Mouse (Mus musculus) neural tube, embryonic 12.5 days (tissue): ENCODE measurements around the gene Hs6st3. TPM values are rescaled to one million over a fixed set of nuclear protein-coding genes. Genes with fewer than 3 reads are reported as not detected.

Source experiments
- ATAC-seq: fragments of 200-750 bp; cut with Nextera tagmentation; 2 replicates; pipeline ENCODE4 v1.8.0; 2017; ENCODE audit warnings: low read depth, mild to moderate bottlenecking, moderate TSS enrichment, moderate library complexity; ENCODE audit not compliant: low FRiP score
- H3K27ac ChIP-seq: fragments of 300-500 bp; sonication (generic); 2 replicates; pipeline ENCODE4 v1.5.1; 2016
- H3K27me3 ChIP-seq: fragments of 300-500 bp; sonication (generic); replicated peaks from 2 replicates; pipeline ENCODE4 v1.6.1; 2016; ENCODE audit warnings: mild to moderate bottlenecking
- H3K36me3 ChIP-seq: fragments of 300-500 bp; sonication (generic); 2 replicates; pipeline ENCODE4 v1.6.1; 2016; ENCODE audit warnings: mild to moderate bottlenecking
- H3K4me1 ChIP-seq: fragments of 300-500 bp; sonication (generic); 2 replicates; pipeline ENCODE4 v1.6.1; 2016
- H3K4me2 ChIP-seq: fragments of 300-500 bp; sonication (generic); replicated peaks from 2 replicates; pipeline ENCODE4 v1.6.1; 2016; ENCODE audit warnings: mild to moderate bottlenecking
- H3K4me3 ChIP-seq: fragments of 300-500 bp; sonication (generic); 2 replicates; pipeline ENCODE4 v1.5.1; 2016
- H3K9ac ChIP-seq: fragments of 300-500 bp; sonication (generic); 2 replicates; pipeline ENCODE4 v1.6.1; 2016; ENCODE audit warnings: mild to moderate bottlenecking
- H3K9me3 ChIP-seq: fragments of 300-500 bp; sonication (generic); 2 replicates; pipeline ENCODE4 v1.6.1; 2016; ENCODE audit warnings: mild to moderate bottlenecking
- WGBS: fragments of 180-500 bp; shearing (Covaris S2); methylation state at CpG from one replicate; pipeline ENCODE4 v1.1.7; 2016; 5-methylcytosine and 5-hydroxymethylcytosine counted together
- polyA plus RNA-seq: library from polyadenylated mRNA; unstranded; fragments of >200 nt; fragmentation: Nextera tagmentation; extraction: Ambion mirVana; gene quantifications from 2 replicates; pipeline ENCODE4 v1.2.1, GENCODE M21; 2016

Hs6st3 gene
- polyA plus RNA-seq, 1 experiment from 2014 or later = 0.72 TPM

DNA sequence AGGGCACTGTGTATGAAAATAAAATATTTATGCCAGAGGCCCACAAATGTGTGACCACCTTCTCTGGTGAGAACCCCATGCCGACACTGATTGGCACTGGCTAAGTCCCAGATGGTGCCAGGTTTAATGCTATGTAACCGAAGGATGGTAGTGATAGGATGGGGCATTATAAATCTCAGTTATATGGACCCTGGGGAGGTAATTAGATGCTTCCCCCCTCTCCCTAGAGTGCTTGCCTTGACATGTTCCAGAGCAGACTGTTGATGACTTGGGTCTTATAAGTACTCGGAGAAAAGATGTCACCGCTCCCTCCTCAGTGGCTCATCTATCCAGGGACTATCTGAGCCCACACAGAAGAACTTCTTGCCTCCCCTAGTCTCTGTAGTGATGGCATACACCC, 561.8 kb downstream of the Hs6st3 start:
- no peak overlapping the region for H3K4me2 ChIP-seq
- no peak for ATAC-seq
- no peak overlapping the region for H3K4me3 ChIP-seq
- H3K4me1 ChIP-seq = no peaks in the 10 kb centered on the region
- H3K27me3 ChIP-seq = no peaks in the 10 kb centered on the region
- WGBS = 74% methylated on average over 4 of the region's 4 CpGs
- no peak overlapping the region for H3K9ac ChIP-seq
- H3K36me3 ChIP-seq = no peaks in the 10 kb centered on the region
- H3K9me3 ChIP-seq = no peaks in the 10 kb centered on the region
- no peak overlapping the region for H3K27ac ChIP-seq

DNA sequence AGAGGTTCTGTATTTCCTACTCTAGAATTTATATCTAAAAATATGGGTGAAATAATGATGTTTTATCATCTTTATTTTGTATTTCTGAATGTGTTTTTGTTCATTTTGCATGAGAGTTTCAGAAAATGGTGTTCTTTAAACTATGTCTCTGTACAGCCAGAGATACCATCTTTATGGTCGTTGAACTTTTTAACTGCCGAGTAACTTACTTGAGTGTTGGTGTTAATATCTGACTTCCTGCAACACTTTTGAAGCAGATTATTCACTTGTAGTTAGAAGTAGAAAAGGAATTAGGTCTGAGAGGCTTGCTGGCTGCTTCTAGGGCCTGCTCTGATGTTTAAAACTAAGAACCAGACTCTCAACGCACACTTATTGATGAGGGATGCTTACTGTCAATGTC, 576.6 kb downstream of the Hs6st3 start:
- H3K9me3 ChIP-seq = no peaks in the 10 kb centered on the region
- H3K27ac ChIP-seq = no peak overlapping the region
- no peaks in the 10 kb centered on the region for H3K27me3 ChIP-seq
- H3K4me2 ChIP-seq = no peak overlapping the region
- no peak for ATAC-seq
- H3K4me1 ChIP-seq = no peaks in the 10 kb centered on the region
- no peak overlapping the region for H3K4me3 ChIP-seq
- H3K36me3 ChIP-seq = no peaks in the 10 kb centered on the region
- H3K9ac ChIP-seq = no peak overlapping the region
- WGBS = 84% methylated on average over 3 of the region's 3 CpGs

DNA sequence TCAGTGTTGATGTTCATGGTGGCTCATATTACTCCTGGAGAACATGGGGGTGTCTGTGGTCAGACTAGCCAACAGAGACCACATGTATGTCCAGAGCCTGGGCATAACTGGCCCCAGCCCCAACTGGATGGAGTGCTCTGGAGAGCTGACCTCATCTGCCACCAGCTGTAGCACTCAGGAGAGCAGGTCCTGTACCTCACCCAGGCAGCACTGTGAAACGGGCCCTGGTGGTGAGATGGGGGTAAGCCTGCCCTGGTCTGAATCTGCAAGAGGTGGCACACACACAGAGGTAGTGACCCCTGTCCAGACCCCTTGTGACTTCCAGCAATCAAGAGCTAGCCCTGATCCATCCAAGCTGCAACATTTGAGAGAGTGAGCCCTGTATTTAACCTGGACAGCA, 579.2 kb downstream of the Hs6st3 start:
- ATAC-seq = no peak
- 71% methylated on average over 1 of the region's 1 CpGs for WGBS

DNA sequence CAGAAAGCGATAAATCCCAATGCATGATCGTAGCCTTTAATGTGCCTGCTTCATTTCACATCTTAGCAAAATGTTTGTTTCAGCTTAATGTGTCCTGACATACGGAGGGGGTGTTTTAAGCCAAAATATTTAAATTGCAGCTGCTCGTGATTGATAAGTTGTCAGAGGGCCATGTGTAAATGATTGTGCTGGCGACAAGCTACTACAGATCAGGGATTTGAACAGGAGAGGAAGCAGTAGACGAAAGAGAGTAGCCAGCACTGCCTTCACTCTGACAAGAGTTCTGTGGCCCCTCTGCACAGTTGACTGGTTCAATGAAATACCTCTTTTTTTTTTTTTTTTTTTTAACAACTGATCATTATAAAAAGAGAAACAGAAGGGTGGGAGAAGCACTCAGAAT, 587.0 kb downstream of the Hs6st3 start:
- Histone ChIP-seq H3K27ac (no peak overlapping the region), H3K36me3 (no peaks in the 10 kb centered on the region), H3K4me3 (no peak overlapping the region), H3K9me3 (no peaks in the 10 kb centered on the region), H3K4me2 (no peak overlapping the region), H3K27me3 (no peaks in the 10 kb centered on the region), H3K4me1 (no peaks in the 10 kb centered on the region), H3K9ac (no peak overlapping the region)
- ATAC-seq = no peak
- WGBS = 84% methylated on average over 6 of the region's 6 CpGs

More for the DNA sequence above, 579.2 kb downstream of the Hs6st3 start:
- H3K27ac ChIP-seq = no peak overlapping the region
- no peaks in the 10 kb centered on the region for H3K9me3 ChIP-seq
- no peak overlapping the region for H3K4me2 ChIP-seq
- H3K27me3 ChIP-seq = no peaks in the 10 kb centered on the region
- H3K36me3 ChIP-seq = no peaks in the 10 kb centered on the region
- H3K4me1 ChIP-seq = no peaks in the 10 kb centered on the region
- no peak overlapping the region for H3K9ac ChIP-seq
- H3K4me3 ChIP-seq = no peak overlapping the region

DNA sequence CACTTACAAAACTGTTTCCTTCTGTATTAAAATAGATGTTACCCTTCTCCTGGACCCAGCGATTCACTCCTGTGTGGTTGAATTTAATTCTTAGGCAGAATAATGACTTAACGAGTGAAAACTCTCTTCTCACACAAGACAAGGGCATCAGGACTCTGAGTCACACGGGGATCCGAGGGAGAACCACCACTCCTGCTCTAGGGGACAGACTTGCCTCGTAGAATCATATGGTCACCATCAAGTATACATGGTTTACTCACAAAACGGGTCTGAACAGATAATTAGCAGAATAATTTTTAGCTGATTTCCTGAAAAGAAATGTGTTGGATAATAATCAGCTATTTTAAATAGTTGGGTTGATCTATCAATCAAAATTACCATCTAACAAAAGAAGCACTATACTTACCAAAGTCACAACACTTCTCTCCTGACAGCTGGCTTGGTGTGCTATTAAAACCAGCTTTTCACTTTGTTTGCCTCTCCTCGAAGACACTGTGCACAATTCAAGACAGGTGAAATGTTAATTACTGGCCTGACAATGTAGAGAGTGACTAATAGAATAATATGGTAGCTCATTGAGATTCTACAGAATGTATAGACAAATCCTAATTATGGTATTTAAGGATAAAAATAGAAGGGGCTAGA, 593.4 kb downstream of the Hs6st3 start:
- H3K9ac ChIP-seq = no peak overlapping the region
- no peaks in the 10 kb centered on the region for H3K27me3 ChIP-seq
- 79% methylated on average over 7 of the region's 7 CpGs for WGBS
- no peaks in the 10 kb centered on the region for H3K9me3 ChIP-seq
- no peak overlapping the region for H3K27ac ChIP-seq
- H3K4me2 ChIP-seq = no peak overlapping the region
- H3K36me3 ChIP-seq = no peaks in the 10 kb centered on the region
- no peak for ATAC-seq
- H3K4me3 ChIP-seq = no peak overlapping the region
- no peaks in the 10 kb centered on the region for H3K4me1 ChIP-seq

DNA sequence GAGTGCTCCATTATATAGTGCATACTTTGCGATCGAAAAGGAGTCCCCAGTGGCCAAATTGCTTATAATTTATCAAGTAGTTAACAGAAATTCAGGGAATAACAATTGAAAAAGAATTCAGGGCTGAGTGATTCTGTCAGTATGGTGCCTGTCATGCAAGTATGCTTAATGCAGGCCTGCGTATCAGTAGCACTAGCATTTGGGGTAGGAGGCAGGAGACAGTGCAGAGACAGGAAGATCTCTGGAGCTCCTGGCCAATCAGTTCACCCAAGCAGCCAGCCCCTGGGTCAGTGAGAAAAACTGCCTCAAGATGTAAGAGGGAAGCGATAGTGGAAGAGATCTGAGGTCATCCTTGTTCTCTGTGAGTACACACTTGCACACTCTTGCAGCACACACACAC, 594.1 kb downstream of the Hs6st3 start:
- no peak overlapping the region for H3K27ac ChIP-seq
- H3K36me3 ChIP-seq = no peaks in the 10 kb centered on the region
- no peak overlapping the region for H3K4me3 ChIP-seq
- no peaks in the 10 kb centered on the region for H3K27me3 ChIP-seq
- H3K9ac ChIP-seq = no peak overlapping the region
- ATAC-seq = no peak
- H3K4me2 ChIP-seq = no peak overlapping the region
- H3K9me3 ChIP-seq = no peaks in the 10 kb centered on the region
- no peaks in the 10 kb centered on the region for H3K4me1 ChIP-seq
- 89% methylated on average over 4 of the region's 4 CpGs for WGBS

DNA sequence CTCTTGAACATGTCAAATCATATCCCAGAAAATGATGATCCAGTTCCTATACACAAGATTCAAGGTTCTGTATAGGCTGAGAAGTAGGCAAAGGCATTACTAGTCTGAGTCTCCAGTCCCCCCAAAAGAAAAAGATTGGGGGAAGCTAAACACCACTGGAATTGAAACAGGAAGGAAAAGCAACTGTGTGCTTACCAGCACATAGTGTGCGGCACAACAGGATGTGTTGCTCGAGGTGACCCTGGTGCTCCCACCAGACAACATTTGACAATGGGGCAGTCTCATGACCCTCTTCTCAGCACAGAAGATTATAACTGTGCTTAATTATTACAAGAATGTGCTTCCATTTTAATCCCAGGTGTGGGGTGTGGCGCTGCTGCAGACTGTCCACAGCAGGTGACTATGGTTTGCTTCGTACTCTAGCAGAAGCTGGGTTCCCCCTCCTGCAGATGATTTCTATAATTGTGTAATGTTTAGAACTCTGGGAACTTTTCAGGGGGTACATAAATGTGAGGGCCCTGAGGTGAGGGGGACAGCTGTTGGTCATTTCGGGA, 599.3 kb downstream of the Hs6st3 start:
- Histone ChIP-seq H3K27me3 (no peaks in the 10 kb centered on the region), H3K4me3 (no peak overlapping the region), H3K4me2 (no peak overlapping the region), H3K36me3 (no peaks in the 10 kb centered on the region), H3K27ac (no peak overlapping the region), H3K9me3 (no peaks in the 10 kb centered on the region), H3K4me1 (no peaks in the 10 kb centered on the region), H3K9ac (no peak overlapping the region)
- 83% methylated on average over 5 of the region's 5 CpGs for whole genome bisulfite sequencing
- ATAC-seq = no peak

DNA sequence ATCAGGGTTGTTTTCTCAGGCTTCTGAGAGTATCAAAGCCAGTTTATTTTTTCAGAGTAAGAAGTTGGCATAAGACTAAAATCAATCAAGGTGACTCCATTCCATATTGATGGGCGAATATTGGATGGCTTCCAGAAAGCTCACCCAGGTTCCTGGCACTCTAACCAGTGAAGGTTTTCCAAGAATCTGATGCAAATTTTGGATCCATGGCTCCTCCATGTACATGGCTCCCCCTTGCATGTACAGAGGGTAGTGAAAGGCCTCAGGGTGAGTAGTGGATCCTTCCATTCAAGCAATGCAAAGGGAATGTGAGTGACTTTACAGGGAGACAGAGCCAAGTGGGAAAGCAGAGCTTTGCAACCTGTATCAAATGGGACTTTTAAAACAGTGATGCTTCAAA, 603.6 kb downstream of the Hs6st3 start:
- no peaks in the 10 kb centered on the region for H3K27me3 ChIP-seq
- H3K9ac ChIP-seq = no peak overlapping the region
- H3K4me3 ChIP-seq = no peak overlapping the region
- WGBS = 94% methylated on average over 1 of the region's 1 CpGs
- no peak overlapping the region for H3K27ac ChIP-seq
- no peaks in the 10 kb centered on the region for H3K36me3 ChIP-seq
- no peaks in the 10 kb centered on the region for H3K4me1 ChIP-seq
- H3K9me3 ChIP-seq = no peaks in the 10 kb centered on the region
- ATAC-seq = no peak
- H3K4me2 ChIP-seq = no peak overlapping the region

DNA sequence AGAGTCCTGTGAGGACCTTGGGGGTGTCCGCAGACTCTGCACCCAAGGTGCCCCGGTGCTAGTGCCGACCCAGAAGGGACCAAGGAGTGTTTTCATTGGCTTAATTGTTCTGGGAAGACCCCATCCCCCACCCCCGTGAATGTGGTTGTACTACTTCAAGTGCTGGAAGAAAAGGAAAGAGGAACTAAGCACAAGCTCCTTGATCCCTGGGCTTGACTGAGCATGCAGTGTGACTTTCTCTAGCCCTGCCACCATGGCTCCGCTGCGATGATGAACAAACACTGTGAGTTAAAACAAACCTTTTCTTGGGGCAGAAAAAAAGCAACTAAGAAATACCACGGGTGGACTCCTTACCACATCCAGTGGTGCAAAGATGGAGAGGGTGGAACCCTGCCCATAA, 623.2 kb downstream of the Hs6st3 start:
- ATAC-seq = no peak

DNA sequence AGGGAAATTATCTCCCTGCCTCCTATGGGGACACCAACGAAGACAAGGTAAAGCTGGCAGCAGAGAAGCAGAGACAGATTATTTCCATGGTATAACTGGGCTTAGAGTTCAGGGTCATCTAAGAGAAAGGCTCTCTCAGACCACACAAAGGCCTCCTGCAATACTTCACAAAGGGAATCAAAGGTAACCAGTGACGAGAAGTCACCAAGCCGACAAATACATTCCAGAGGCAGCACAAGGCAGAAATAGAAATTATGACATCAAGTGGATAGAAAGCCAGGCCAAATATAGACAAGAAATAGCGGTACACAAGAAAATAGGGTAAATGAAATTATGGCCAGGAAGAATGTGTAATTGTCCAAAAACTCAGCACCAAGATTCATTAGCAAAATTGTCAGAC, 633.9 kb downstream of the Hs6st3 start:
- Histone ChIP-seq H3K4me1 (no peaks in the 10 kb centered on the region), H3K36me3 (no peaks in the 10 kb centered on the region), H3K4me2 (no peak overlapping the region), H3K4me3 (no peak overlapping the region), H3K9me3 (no peaks in the 10 kb centered on the region), H3K27me3 (no peaks in the 10 kb centered on the region), H3K9ac (no peak overlapping the region), H3K27ac (no peak overlapping the region)
- ATAC-seq = no peak
- WGBS = 68% methylated on average over 4 of the region's 4 CpGs

More for the DNA sequence above, 623.2 kb downstream of the Hs6st3 start:
- 87% methylated on average over 7 of the region's 7 CpGs for WGBS
- Histone ChIP-seq H3K36me3 (no peaks in the 10 kb centered on the region), H3K9me3 (no peaks in the 10 kb centered on the region), H3K4me2 (no peak overlapping the region), H3K9ac (no peak overlapping the region), H3K4me3 (no peak overlapping the region), H3K4me1 (no peaks in the 10 kb centered on the region), H3K27ac (no peak overlapping the region), H3K27me3 (no peaks in the 10 kb centered on the region)

DNA sequence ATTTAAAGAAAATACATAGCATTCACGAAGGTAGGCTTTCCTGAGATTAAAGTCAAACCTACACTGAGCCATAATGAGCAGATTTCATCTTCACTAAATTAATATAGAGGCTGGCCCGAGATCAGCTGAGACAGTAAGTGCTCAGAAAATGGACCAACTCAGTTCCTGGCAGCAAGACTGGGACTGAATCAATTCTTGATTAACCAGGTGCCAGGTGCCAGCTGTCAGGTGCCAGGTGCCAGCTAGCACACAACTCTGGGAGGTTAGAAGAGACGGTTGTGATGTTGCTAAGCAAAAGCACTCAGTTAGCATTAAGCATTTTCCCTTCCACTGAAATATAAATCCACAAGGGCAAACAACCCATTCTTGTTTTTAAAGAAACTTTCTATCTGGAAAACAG, 638.1 kb downstream of the Hs6st3 start:
- H3K9me3 ChIP-seq = no peaks in the 10 kb centered on the region
- no peak overlapping the region for H3K4me2 ChIP-seq
- H3K4me1 ChIP-seq = no peaks in the 10 kb centered on the region
- no peak for ATAC-seq
- no peak overlapping the region for H3K4me3 ChIP-seq
- 78% methylated on average over 3 of the region's 3 CpGs for WGBS
- H3K36me3 ChIP-seq = no peaks in the 10 kb centered on the region
- no peaks in the 10 kb centered on the region for H3K27me3 ChIP-seq
- H3K27ac ChIP-seq = no peak overlapping the region
- H3K9ac ChIP-seq = no peak overlapping the region

DNA sequence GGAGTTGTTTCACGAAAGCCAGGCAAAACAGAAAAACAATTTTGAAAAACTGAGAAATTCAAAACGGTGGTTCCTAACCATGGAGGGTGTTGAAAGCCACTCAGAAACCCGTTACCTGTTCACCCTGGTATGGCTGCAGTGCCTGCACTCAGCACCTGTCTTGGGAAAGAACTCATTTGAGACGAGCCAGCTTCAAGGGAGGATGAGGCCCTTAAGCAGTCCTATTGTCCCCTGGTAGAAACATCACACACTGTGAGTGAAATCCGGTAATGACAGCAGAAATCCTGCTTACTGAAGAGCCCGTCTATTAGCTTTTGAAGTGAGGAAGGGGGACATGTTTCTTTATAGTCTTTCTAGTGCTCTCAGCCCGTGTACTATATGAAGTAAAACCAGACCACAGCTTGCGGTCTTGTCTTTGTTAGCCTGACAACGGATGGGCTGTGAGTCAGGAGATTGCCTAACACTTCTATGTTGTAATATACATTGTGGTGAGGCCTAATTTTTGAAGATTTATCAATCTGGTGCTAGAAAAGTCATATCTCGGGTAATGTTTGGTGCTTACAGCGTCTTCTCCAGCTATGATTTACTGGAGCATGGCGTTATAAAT, 641.9 kb downstream of the Hs6st3 start:
- Histone ChIP-seq H3K9ac (no peak overlapping the region), H3K4me2 (no peak overlapping the region), H3K27ac (no peak overlapping the region), H3K27me3 (no peaks in the 10 kb centered on the region), H3K36me3 (no peaks in the 10 kb centered on the region), H3K9me3 (no peaks in the 10 kb centered on the region), H3K4me1 (no peaks in the 10 kb centered on the region), H3K4me3 (no peak overlapping the region)
- WGBS = 78% methylated on average over 12 of the region's 12 CpGs
- no peak for ATAC-seq

DNA sequence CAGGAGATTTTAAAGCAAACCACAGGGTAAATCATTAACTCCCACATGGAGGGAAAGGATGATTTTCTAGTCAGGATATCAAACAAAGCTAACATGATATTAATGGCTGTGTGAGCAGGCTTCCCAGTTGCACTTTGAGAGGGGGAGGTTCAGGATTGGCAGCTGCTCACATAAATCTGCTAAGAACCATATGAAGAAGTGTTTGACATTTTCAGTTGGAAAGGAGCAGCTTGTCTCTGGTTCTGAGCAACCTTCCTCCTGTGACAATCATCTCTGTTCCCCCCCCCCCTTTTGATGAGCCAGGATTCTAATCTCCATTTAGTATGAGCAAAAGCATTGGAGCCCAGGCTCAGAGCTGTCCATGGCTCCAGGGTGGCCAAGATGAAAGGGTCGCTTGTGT, 643.0 kb downstream of the Hs6st3 start:
- H3K27ac ChIP-seq = no peak overlapping the region
- H3K27me3 ChIP-seq = no peaks in the 10 kb centered on the region
- H3K36me3 ChIP-seq = no peaks in the 10 kb centered on the region
- no peak overlapping the region for H3K9ac ChIP-seq
- WGBS = 85% methylated on average over 1 of the region's 1 CpGs
- H3K4me2 ChIP-seq = no peak overlapping the region
- no peak for ATAC-seq
- H3K4me3 ChIP-seq = no peak overlapping the region
- H3K9me3 ChIP-seq = no peaks in the 10 kb centered on the region
- no peaks in the 10 kb centered on the region for H3K4me1 ChIP-seq
